Mouse (Mus musculus): ENCODE measurements at regions not wholly inside any gene's neighbourhood (a gene's known extent, or its start where the extent isn't known, plus 50 kb on each side); places are given as distances from the start of the nearest gene placed in this dataset.

DNA sequence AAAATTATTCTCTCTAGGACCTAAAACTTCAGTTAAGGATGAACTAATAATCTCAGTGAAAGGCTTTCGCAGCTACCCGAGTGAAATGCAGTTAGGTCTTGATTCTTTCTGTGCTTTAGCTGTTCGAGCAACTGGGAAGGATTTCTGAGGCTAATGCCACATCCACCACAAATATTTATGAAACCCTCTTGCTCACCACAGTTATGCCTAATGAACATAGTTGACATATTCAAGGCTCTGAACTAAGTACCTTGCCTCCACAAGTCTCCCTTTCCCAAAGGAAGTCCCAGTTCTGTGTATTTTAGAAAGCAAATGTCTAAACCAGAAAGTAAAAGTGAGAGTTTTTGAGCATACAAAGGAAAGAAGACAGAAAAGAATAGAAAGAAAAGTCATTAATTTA lies 129.1 kb upstream of the Bank1 start:
- Histone ChIP-seq H3K36me3 (ENCODE audit: control insufficient read depth, insufficient read depth, low read length, poor library complexity, severe bottlenecking) (no peaks in the 10 kb centered on the region), H3K4me3 (ENCODE audit: insufficient read depth in 1 of 2, low read depth in 1 of 2, low read length in 2 of 2, poor library complexity in 1 of 2, severe bottlenecking in 1 of 2) (no peak overlapping the region), H3K4me1 (ENCODE audit: control insufficient read depth in 2 of 2, insufficient read depth in 2 of 2, low read length in 2 of 2, poor library complexity in 1 of 2) (no peaks in the 10 kb centered on the region), H3K27ac (ENCODE audit: insufficient read depth, low read depth, low read length, poor library complexity, severe bottlenecking) (no peak overlapping the region), H3K9ac (ENCODE audit: insufficient read depth, low read depth, low read length, poor library complexity, severe bottlenecking) (no peak overlapping the region), H3K9me3 (ENCODE audit: control insufficient read depth, insufficient read depth, low read depth, low read length) (no peaks in the 10 kb centered on the region)
- DNase-seq (ENCODE audit: low read depth, low spot score), result no peak
- TF ChIP-seq CHD2 (IDR thresholded peaks at IDR 0.05; ENCODE audit: low read depth, low read length) (no peak), MAFK (IDR thresholded peaks at IDR 0.05; ENCODE audit: insufficient read depth, low read depth, low read length) (no peak), ZNF384 (IDR thresholded peaks at IDR 0.05; ENCODE audit: low read depth, low read length) (no peak), ZC3H11A (IDR thresholded peaks at IDR 0.05; ENCODE audit: borderline replicate concordance, low read depth, low read length) (no peak), HCFC1 (IDR thresholded peaks at IDR 0.05; ENCODE audit: borderline replicate concordance, insufficient read depth, low read length) (no peak)
- in situ Hi-C loops (cut with MboI; ENCODE audit: low sequenced_read_pairs in 2 of 2, unreplicated experiment in 2 of 2), result no loop called here

GRCm38 (mm10) chr3:136450986-136451774 lies 125.3 kb upstream of the Bank1 start:
- TF ChIP-seq CHD2 (IDR thresholded peaks at IDR 0.05; ENCODE audit: low read depth, low read length), result no peak
- TF ChIP-seq ZC3H11A (IDR thresholded peaks at IDR 0.05; ENCODE audit: borderline replicate concordance, low read depth, low read length), result no peak
- TF ChIP-seq ZNF384 (IDR thresholded peaks at IDR 0.05; ENCODE audit: low read depth, low read length), result no peak
- TF ChIP-seq HCFC1 (IDR thresholded peaks at IDR 0.05; ENCODE audit: borderline replicate concordance, insufficient read depth, low read length), result no peak
- TF ChIP-seq MAFK (IDR thresholded peaks at IDR 0.05; ENCODE audit: insufficient read depth, low read depth, low read length), result no peak
- Histone ChIP-seq H3K9ac (ENCODE audit: insufficient read depth, low read depth, low read length, poor library complexity, severe bottlenecking) (no peak overlapping the region), H3K36me3 (ENCODE audit: control insufficient read depth, insufficient read depth, low read length, poor library complexity, severe bottlenecking) (no peaks in the 10 kb centered on the region), H3K27ac (ENCODE audit: insufficient read depth, low read depth, low read length, poor library complexity, severe bottlenecking) (no peak overlapping the region), H3K9me3 (ENCODE audit: control insufficient read depth, insufficient read depth, low read depth, low read length) (no peaks in the 10 kb centered on the region), H3K4me3 (ENCODE audit: insufficient read depth in 1 of 2, low read depth in 1 of 2, low read length in 2 of 2, poor library complexity in 1 of 2, severe bottlenecking in 1 of 2) (no peak overlapping the region), H3K4me1 (ENCODE audit: control insufficient read depth in 2 of 2, insufficient read depth in 2 of 2, low read length in 2 of 2, poor library complexity in 1 of 2) (no peaks in the 10 kb centered on the region)
- no peak for DNase-seq (ENCODE audit: low read depth, low spot score)
- in situ Hi-C loops (cut with MboI; ENCODE audit: low sequenced_read_pairs in 2 of 2, unreplicated experiment in 2 of 2), result no loop called here

- Histone ChIP-seq H3K4me1 (ENCODE audit: control insufficient read depth in 2 of 2, insufficient read depth in 2 of 2, low read length in 2 of 2, poor library complexity in 1 of 2) (no peaks in the 10 kb centered on the region), H3K4me3 (ENCODE audit: insufficient read depth in 1 of 2, low read depth in 1 of 2, low read length in 2 of 2, poor library complexity in 1 of 2, severe bottlenecking in 1 of 2) (no peak overlapping the region), H3K36me3 (ENCODE audit: control insufficient read depth, insufficient read depth, low read length, poor library complexity, severe bottlenecking) (no peaks in the 10 kb centered on the region), H3K9ac (ENCODE audit: insufficient read depth, low read depth, low read length, poor library complexity, severe bottlenecking) (no peak overlapping the region), H3K27ac (ENCODE audit: insufficient read depth, low read depth, low read length, poor library complexity, severe bottlenecking) (no peak overlapping the region), H3K9me3 (ENCODE audit: control insufficient read depth, insufficient read depth, low read depth, low read length) (no peaks in the 10 kb centered on the region)
- TF ChIP-seq HCFC1 (IDR thresholded peaks at IDR 0.05; ENCODE audit: borderline replicate concordance, insufficient read depth, low read length) (no peak), MAFK (IDR thresholded peaks at IDR 0.05; ENCODE audit: insufficient read depth, low read depth, low read length) (no peak), CHD2 (IDR thresholded peaks at IDR 0.05; ENCODE audit: low read depth, low read length) (no peak), ZC3H11A (IDR thresholded peaks at IDR 0.05; ENCODE audit: borderline replicate concordance, low read depth, low read length) (no peak), ZNF384 (IDR thresholded peaks at IDR 0.05; ENCODE audit: low read depth, low read length) (no peak)
- in situ Hi-C loops (cut with MboI; ENCODE audit: low sequenced_read_pairs in 2 of 2, unreplicated experiment in 2 of 2), result no loop called here
- no peak for DNase-seq (ENCODE audit: low read depth, low spot score)
Observed at GRCm38 (mm10) chr3:136450361-136450895, 124.6 kb upstream of the Bank1 start.

- Histone ChIP-seq H3K9me3 (ENCODE audit: control insufficient read depth, insufficient read depth, low read depth, low read length) (no peaks in the 10 kb centered on the region), H3K4me3 (ENCODE audit: insufficient read depth in 1 of 2, low read depth in 1 of 2, low read length in 2 of 2, poor library complexity in 1 of 2, severe bottlenecking in 1 of 2) (no peak overlapping the region), H3K4me1 (ENCODE audit: control insufficient read depth in 2 of 2, insufficient read depth in 2 of 2, low read length in 2 of 2, poor library complexity in 1 of 2) (no peaks in the 10 kb centered on the region), H3K36me3 (ENCODE audit: control insufficient read depth, insufficient read depth, low read length, poor library complexity, severe bottlenecking) (no peaks in the 10 kb centered on the region), H3K27ac (ENCODE audit: insufficient read depth, low read depth, low read length, poor library complexity, severe bottlenecking) (no peak overlapping the region), H3K9ac (ENCODE audit: insufficient read depth, low read depth, low read length, poor library complexity, severe bottlenecking) (no peak overlapping the region)
- TF ChIP-seq ZC3H11A (IDR thresholded peaks at IDR 0.05; ENCODE audit: borderline replicate concordance, low read depth, low read length) (no peak), CHD2 (IDR thresholded peaks at IDR 0.05; ENCODE audit: low read depth, low read length) (no peak), ZNF384 (IDR thresholded peaks at IDR 0.05; ENCODE audit: low read depth, low read length) (no peak), MAFK (IDR thresholded peaks at IDR 0.05; ENCODE audit: insufficient read depth, low read depth, low read length) (no peak), HCFC1 (IDR thresholded peaks at IDR 0.05; ENCODE audit: borderline replicate concordance, insufficient read depth, low read length) (no peak)
- in situ Hi-C loops (cut with MboI; ENCODE audit: low sequenced_read_pairs in 2 of 2, unreplicated experiment in 2 of 2), result no loop called here
- no peak for DNase-seq (ENCODE audit: low read depth, low spot score)
Observed at GRCm38 (mm10) chr3:136449364-136449763, 123.5 kb upstream of the Bank1 start.

All from ES-E14 (cell line).